Mouse (Mus musculus) layer of hippocampus, adult 2 months (tissue): ENCODE measurements at regions not wholly inside any gene's neighbourhood (a gene's known extent, or its start where the extent isn't known, plus 50 kb on each side); places are given as distances from the start of the nearest gene placed in this dataset.

ENCODE experiments used
- DNase-seq, 2 experiments: peaks; one replicate each; pipeline ENCODE4 v3.0.0; 2022; ENCODE audit warnings: low spot score in 2 of 2
- H3K27ac ChIP-seq: fragments of 200-600 bp; 2 replicates; pipeline ENCODE4 v1.8.1; 2022
- H3K4me3 ChIP-seq: fragments of 200-600 bp; 2 replicates; pipeline ENCODE4 v1.8.1; 2022; ENCODE audit warnings: mild to moderate bottlenecking
- CTCF ChIP-seq: fragments of 200-600 bp; conservative IDR thresholded peaks from 2 replicates; pipeline ENCODE4 v1.8.1; 2022; ENCODE audit warnings: antibody characterized with exemption, mild to moderate bottlenecking, moderate library complexity

- DNase-seq = no peak
- Histone ChIP-seq H3K27ac (no peak overlapping the region), H3K4me3 (no peak overlapping the region)
- TF ChIP-seq CTCF = no peak
Measured at GRCm38 (mm10) chr2:79510485-79511094, 54.0 kb upstream of the Cerkl start.

- no peak overlapping the region for H3K27ac ChIP-seq
- no peak for TF ChIP-seq CTCF
- no peak for DNase-seq
- no peak overlapping the region for H3K4me3 ChIP-seq
Measured at GRCm38 (mm10) chr2:79511108-79511507, 54.5 kb upstream of the Cerkl start.

DNA sequence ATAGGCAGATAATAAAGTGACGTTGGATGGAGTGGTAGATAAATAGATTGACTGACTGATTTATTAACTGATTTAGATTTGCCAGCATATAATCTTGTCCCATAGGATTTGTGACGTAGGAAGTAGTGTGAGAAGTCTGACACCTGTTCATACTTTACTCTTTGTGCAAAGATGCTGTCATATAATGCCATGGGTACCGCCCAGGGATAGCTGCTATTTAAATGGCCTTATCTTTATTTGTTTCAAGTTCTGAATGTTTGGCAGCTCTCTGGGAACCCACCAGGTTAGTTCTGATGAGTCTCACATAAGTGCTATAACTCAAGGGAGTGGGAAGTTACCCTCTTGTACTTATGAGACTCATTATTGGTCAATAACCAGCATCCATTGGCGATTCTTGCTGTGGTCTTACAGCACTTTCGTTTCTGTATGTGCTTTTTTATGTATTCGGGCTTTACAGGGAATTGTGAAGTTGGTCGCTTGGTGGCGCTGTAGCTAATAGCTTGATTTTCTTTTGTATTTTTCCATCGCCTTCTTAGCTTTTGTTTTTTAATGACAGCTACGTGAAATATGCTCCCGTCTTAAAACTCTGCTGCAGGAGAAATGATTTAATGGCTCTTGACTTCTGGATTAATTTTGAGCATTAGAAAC lies 55.2 kb upstream of the Cerkl start:
- peak; percentile 94 for TF ChIP-seq CTCF
- peak; percentile 73 to 85 for DNase-seq
- peak overlapping the region; percentile 42 for H3K4me3 ChIP-seq
- H3K27ac ChIP-seq = peak overlapping the region; percentile 77

DNA sequence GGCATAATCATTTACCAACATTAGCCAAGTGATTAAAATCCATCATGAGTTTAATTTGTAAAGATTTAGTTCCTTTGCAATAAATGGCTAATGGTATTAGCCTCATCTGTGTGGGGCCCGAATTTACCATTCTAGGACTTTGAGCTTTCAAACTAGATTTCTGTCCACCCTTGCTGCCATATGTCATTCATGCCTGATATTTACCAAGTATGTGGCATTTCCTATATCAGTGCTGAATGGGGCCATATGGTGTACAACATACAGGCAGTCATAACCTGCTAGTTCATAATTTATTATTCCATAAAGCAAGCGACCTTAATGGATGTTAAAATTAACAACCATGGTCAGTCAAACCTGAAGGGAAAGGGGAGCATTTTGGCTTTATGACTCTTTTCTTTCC lies 55.8 kb upstream of the Cerkl start:
- Histone ChIP-seq H3K4me3 (peak overlapping the region; percentile 42), H3K27ac (peak overlapping the region; percentile 77)
- DNase-seq = no peak
- TF ChIP-seq CTCF = no peak

GRCm38 (mm10) chr2:79513726-79514125 lies 57.1 kb upstream of the Cerkl start:
- Histone ChIP-seq H3K4me3 (no peak overlapping the region), H3K27ac (no peak overlapping the region)
- DNase-seq = no peak
- TF ChIP-seq CTCF = no peak

- no peak for DNase-seq
- no peak for TF ChIP-seq CTCF
Measured at GRCm38 (mm10) chr2:79518046-79518750, 61.6 kb upstream of the Cerkl start.

GRCm38 (mm10) chr2:79519799-79520449 lies 63.3 kb upstream of the Cerkl start:
- no peak for DNase-seq
- TF ChIP-seq CTCF = no peak
- no peak overlapping the region for H3K27ac ChIP-seq
- no peak overlapping the region for H3K4me3 ChIP-seq

More at GRCm38 (mm10) chr2:79518046-79518750, 61.6 kb upstream of the Cerkl start:
- H3K27ac ChIP-seq = no peak overlapping the region
- no peak overlapping the region for H3K4me3 ChIP-seq

DNA sequence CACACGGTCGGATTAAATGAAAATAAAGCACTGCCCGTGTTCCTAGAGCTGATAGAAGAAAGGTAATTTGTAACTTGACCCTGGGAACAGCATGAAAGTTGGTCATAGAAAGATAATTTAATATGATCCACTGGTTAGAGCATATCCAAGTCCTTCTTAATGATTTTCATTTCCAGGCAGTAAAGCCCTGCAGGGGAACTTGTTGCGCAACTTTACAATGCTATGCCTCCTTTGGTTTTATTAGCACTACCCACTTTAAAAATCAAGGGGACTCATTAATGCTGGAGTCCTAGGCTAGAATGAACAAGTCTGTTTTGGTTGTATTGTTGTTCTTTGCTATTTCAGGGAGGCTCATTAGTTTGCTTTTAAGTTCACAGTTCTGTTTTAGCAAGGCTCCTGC lies 66.9 kb upstream of the Cerkl start:
- TF ChIP-seq CTCF = no peak
- no peak for DNase-seq
- Histone ChIP-seq H3K4me3 (no peak overlapping the region), H3K27ac (no peak overlapping the region)

GRCm38 (mm10) chr2:79527529-79527928 lies 70.9 kb upstream of the Cerkl start:
- TF ChIP-seq CTCF = no peak
- no peak for DNase-seq

DNA sequence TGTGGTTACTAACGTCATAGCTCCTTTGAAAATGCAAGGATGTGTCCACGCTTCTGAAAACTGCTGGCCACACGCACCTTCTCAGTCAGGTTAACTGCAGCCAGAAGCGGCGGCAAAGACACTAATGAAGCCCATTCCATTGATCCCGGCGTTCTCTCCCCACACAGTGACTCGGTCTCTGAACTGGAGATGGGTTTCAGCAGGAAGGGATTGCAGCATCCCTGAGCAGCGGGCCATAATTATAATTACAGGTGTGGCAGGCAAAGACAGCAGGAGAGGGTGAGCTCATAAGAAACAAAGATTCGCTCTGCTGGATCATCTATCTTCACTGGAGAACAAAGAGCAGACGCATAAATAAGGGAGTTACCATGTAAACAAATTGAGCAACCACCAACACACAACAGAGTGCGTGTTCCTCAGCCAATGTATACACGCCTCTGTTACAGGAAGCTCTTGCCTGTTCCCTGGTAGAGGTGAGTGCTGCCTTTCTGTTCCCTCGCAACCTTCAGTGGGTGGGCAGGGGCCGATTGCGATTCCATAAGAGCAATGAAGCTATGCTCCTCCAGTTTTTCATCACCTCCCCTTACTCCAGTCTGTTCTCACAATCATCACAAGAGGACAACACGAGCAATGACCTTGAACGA lies 71.9 kb upstream of the Cerkl start:
- no peak for TF ChIP-seq CTCF
- no peak for DNase-seq
- no peak overlapping the region for H3K4me3 ChIP-seq
- peak overlapping the region; percentile 32; the same call in 1 of the 2 replicates for H3K27ac ChIP-seq

More at GRCm38 (mm10) chr2:79527529-79527928, 70.9 kb upstream of the Cerkl start:
- Histone ChIP-seq H3K27ac (peak overlapping the region; percentile 32; the same call in 1 of the 2 replicates), H3K4me3 (no peak overlapping the region)

GRCm38 (mm10) chr2:79529185-79529584 lies 72.6 kb upstream of the Cerkl start:
- TF ChIP-seq CTCF = no peak
- no peak overlapping the region for H3K4me3 ChIP-seq
- no peak for DNase-seq
- H3K27ac ChIP-seq = peak overlapping the region; percentile 32; the same call in 1 of the 2 replicates

DNA sequence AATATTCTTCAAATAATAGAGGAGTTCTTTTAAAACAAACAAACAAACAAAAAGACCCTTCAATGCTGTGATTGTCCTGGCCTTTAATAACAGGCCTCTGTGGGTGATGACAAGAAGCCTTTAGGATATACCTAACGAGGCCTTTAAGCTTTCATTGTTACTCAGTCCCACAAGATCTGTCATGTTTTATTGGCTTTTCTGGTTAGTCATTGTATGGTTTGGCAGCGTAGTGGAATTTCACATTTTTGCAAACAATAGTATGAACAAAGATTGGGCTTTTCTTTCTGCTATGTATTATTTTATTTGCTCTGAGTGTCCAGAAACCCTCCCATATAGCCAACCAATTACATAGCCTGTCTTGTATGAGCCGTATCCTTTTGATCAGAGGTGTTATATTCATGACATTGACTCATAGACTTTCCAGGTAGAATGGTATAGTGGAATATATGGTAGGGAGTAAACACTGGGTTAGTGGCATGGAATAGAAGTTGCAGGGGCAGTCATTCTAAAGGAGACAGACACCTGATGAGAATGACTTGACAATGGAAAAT lies 76.1 kb upstream of the Cerkl start:
- TF ChIP-seq CTCF = no peak
- H3K27ac ChIP-seq = no peak overlapping the region
- no peak for DNase-seq
- no peak overlapping the region for H3K4me3 ChIP-seq
